Mouse (Mus musculus) bone marrow macrophage, adult 2 months (primary cell): ENCODE measurements around the gene Pyroxd2. TPM values are rescaled to one million over a fixed set of nuclear protein-coding genes. Genes with fewer than 3 reads are reported as not detected.

ENCODE experiments used
- H3K27ac ChIP-seq: 2 replicates; pipeline ENCODE4 v1.5.1; 2012; ENCODE audit warnings: low read depth, low read length; ENCODE audit not compliant: insufficient read depth
- H3K4me1 ChIP-seq: 2 replicates; pipeline ENCODE4 v1.6.1; 2012; ENCODE audit warnings: low read length; ENCODE audit not compliant: control insufficient read depth, insufficient read depth
- H3K4me3 ChIP-seq: 2 replicates; pipeline ENCODE4 v1.5.1; 2012; ENCODE audit warnings: mild to moderate bottlenecking, low read length, moderate library complexity; ENCODE audit not compliant: insufficient read depth
- CTCF ChIP-seq: IDR thresholded peaks from 2 replicates; pipeline ENCODE4 v1.5.1; 2012; ENCODE audit warnings: low read depth, mild to moderate bottlenecking, low read length, moderate library complexity
- POLR2A ChIP-seq: IDR thresholded peaks from 2 replicates; pipeline ENCODE4 v1.6.1; 2012; ENCODE audit warnings: mild to moderate bottlenecking, low read depth, low read length, borderline replicate concordance
- polyA plus RNA-seq: library from polyadenylated mRNA; stranded (reverse); fragments of >200 nt; gene quantifications from 2 replicates; pipeline ENCODE4 v1.2.4, GENCODE M21; 2012; ENCODE audit not compliant: missing spikeins, insufficient read depth, insufficient read length

Gene Pyroxd2
- polyA plus RNA-seq, 1 experiment = 2.9 TPM

DNA sequence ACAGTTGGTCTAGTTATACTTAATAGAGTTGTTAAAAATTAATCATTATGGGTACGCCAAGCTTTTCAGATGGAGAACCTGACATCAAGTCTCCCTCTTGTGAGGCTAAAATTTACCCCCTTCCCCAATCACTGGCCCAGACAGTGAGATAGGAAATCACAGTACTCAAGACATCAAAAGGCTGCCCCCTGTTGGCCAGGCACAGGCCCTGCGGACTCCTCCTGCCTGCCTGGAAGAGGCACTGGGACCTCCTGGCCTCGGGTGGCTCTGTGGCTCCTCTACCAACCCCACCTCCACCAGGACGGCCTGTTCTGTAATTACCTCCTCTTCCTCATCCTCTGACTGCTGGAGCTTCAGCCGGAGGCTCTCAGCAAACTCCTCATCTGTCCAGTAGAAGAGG, 25.2 kb upstream of the Pyroxd2 start:
- TF ChIP-seq CTCF (peak; percentile 65), POLR2A (no peak)
- peaks cover 8% of the 10 kb centered on the region for H3K4me1 ChIP-seq
- H3K27ac ChIP-seq = no peak overlapping the region
- no peak overlapping the region for H3K4me3 ChIP-seq

DNA sequence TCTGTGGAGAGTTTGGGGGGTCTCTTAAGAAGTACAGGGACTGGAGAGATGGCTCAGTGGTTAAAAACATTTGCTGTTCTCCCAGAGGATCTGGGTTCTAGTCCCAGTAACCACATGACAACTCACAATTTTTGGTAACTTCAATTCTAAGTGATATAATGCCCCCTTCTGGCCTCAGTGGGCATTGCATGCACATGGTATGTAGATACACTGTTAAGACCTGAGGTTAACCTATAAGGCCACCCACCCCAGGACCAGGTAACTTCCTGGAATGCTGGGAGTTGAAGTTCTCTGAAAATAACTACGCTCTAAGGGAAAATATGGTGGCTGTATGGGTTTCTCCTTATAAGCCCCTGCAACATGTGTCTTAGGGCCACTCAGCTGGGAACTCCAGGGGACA, 24.2 kb upstream of the Pyroxd2 start:
- Histone ChIP-seq H3K4me3 (no peak overlapping the region), H3K4me1 (peaks cover 10% of the 10 kb centered on the region), H3K27ac (no peak overlapping the region)
- TF ChIP-seq CTCF = no peak
- no peak for TF ChIP-seq POLR2A

- H3K4me1 ChIP-seq = peaks cover 11% of the 10 kb centered on the region
- TF ChIP-seq POLR2A (no peak), CTCF (no peak)
- H3K27ac ChIP-seq = no peak overlapping the region
- no peak overlapping the region for H3K4me3 ChIP-seq
Observed at GRCm38 (mm10) chr19:42770141-42770872, 17.7 kb upstream of the Pyroxd2 start.

DNA sequence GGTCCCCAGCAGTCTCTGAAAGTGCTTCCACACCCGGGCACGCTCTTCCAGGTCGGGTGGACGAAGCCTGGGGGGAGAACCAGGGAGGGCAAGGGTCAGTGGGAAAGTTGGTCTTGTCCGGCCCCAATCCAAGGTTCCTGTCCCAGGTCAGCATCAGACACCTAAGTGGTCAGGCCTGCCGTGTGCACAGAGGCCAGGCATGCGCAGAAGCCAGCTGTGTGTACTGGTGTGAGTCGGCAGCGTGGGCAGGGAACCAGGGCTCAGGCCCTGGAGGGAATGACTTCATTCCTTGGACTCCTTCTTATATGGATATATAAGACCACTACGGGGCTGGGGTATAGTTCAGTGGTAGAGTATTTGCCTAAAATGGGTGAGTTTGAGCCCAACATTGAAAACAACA, 17.1 kb upstream of the Pyroxd2 start:
- TF ChIP-seq POLR2A = no peak
- no peak for TF ChIP-seq CTCF
- no peak overlapping the region for H3K4me3 ChIP-seq
- H3K27ac ChIP-seq = no peak overlapping the region
- peaks cover 11% of the 10 kb centered on the region for H3K4me1 ChIP-seq

- TF ChIP-seq POLR2A (no peak), CTCF (no peak)
- Histone ChIP-seq H3K4me1 (peaks cover 11% of the 10 kb centered on the region), H3K4me3 (no peak overlapping the region), H3K27ac (no peak overlapping the region)
Observed at GRCm38 (mm10) chr19:42767361-42767760, 14.8 kb upstream of the Pyroxd2 start.

GRCm38 (mm10) chr19:42764398-42764797, 11.8 kb upstream of the Pyroxd2 start:
- TF ChIP-seq POLR2A = no peak
- TF ChIP-seq CTCF = no peak
- Histone ChIP-seq H3K4me3 (no peak overlapping the region), H3K4me1 (no peaks in the 10 kb centered on the region), H3K27ac (no peak overlapping the region)

- no peak overlapping the region for H3K27ac ChIP-seq
- TF ChIP-seq CTCF (no peak), POLR2A (no peak)
- H3K4me3 ChIP-seq = no peak overlapping the region
- peaks cover 40% of the 10 kb centered on the region for H3K4me1 ChIP-seq
Observed at GRCm38 (mm10) chr19:42756671-42757070, 4.1 kb upstream of the Pyroxd2 start.

GRCm38 (mm10) chr19:42755148-42755870, 2.7 kb upstream of the Pyroxd2 start:
- Histone ChIP-seq H3K4me1 (peaks cover 43% of the 10 kb centered on the region), H3K4me3 (no peak overlapping the region), H3K27ac (no peak overlapping the region)
- TF ChIP-seq POLR2A = no peak
- TF ChIP-seq CTCF = no peak

DNA sequence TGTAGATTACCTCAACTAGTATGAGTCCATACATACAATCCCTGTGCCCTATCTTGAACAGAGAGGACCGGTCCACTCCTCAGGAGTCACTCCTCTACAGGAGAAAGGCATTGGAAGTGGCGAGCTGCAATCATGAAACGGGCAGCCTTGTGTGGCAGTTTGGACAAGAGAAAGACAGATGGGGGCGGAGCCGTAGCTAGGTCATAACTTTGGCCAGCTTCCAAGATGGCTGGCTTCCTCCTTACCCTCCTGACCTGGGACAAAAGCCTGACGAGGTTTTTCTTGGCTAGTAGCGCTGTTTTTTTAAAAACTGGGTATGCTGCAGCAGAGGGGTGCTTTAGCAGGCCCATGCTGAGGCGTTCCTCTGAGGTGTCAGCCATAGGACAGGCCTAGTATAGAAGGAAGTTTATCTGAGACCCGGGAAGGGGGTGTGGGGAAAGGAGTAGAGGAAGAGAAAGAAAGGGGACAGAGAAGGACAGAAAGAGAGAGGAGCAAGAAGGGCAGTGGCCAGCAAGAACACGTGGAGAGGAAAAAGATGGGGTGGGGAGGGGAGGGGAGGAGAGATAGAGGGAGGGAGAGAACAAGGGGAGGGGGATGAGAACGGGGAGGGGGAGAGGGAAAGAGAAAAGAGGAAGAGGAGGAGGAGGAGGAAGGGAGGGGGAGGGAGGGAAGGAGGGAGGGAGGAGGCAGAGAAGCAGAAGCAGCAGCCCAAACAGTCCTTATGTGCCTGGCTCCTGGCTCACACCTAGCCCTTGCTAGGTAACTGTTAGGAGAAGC, 754 bp upstream of the Pyroxd2 start:
- no peak; the same call in 1 of the 2 replicates for TF ChIP-seq POLR2A
- no peak for TF ChIP-seq CTCF
- H3K4me1 ChIP-seq = peaks cover 43% of the 10 kb centered on the region

DNA sequence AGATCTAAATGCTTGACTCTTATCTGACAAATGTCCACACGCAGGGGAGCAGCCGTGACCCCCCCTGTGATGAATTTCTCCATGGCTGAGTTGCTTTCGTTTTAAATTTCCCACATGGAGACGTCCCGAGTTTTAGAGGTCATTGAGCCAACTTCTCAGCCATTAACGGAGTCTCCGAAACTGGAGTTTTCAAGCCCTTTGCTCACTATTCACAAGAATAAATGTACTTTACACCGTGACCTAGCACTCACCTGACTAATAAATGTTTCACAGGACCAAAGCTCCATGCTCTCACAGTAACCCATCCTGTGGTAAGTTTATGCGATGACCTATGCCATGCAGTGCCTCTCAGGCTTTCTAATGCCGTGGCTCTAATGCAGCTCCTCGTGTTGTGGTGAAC, 2.4 kb downstream of the Pyroxd2 start:
- Histone ChIP-seq H3K4me1 (peaks cover 22% of the 10 kb centered on the region), H3K4me3 (no peak overlapping the region), H3K27ac (no peak overlapping the region)
- no peak for TF ChIP-seq POLR2A
- no peak for TF ChIP-seq CTCF

More for the DNA sequence above, 754 bp upstream of the Pyroxd2 start:
- H3K4me3 ChIP-seq = peak overlapping the region; percentile 56
- peak overlapping the region; percentile 94 for H3K27ac ChIP-seq
